Mouse (Mus musculus): ENCODE measurements around the gene Acyp1. TPM values are rescaled to one million over a fixed set of nuclear protein-coding genes. Genes with fewer than 3 reads are reported as not detected.

Gene Acyp1
- 0.88 and 1.3 TPM in 2 replicates for polyA plus RNA-seq (2012; rRNA removed)

DNA sequence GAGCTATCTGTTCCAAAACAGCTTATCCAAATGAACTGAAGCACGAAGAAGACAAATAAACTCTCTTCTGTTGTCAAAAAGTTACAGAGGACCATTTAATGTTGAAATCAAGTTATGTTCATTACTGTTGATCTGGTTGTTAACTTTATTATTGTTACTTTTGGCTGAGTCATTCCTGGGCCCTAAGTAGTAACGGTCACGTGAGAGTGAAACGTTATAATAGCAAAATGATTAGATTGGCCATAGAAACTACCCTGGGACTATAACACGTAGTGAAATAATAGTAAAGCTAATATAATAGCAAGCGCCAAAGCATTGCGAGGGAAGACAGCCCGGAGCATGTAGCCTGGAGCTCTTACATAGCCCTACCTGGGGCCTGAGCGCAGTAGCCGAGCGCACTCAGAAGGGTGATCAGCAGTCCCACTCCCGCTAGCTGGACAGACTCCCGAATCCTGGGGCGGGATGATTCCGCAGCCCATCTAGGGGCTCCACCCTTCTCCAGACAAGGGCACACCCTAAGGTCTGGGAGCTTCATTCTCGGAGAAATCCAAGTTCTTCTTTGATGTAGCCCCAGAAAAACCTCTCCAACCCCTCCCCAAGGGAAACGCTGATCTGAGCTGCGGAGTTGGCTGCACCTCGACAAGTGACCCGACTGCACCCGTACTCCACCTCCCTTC, at the start of gene Acyp1:
Gene Acyp1 (minus strand): TSS at position 630 of the 677 bp plus-strand sequence.

DNA sequence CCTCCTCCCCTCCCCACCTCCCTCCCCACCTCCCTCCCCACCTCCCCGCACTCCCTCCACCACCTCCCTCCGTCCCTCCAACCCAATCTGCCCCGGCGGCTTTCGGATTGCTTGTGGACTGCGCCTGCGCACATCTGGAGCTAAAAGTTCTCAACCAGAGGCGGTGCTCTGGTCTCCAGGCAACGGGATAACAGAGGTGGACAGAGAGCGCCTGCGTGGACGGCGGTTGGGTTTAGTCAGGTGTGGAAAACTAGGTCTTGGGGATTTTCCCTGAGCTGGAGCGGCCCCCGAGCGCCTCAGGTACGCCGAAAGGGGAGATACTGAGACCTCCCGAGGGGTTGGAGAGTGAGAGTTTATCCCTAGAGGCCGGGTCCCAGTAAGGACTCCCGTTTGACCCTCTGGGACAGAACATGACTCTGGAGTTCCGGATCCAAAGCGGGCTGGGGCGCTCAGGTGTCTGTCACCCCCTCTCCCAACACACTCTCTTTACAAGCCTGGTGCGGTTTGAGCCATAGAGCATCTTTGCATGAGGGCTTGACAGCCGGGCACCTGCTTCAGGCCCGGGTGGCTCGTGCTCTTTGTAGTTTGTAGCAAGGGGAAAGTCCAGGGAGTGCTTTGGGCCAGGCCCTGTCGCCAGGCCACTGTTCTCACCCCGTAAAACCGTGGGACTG, 383 bp upstream of the Acyp1 start, which contains the start of gene Zc2hc1c:
Gene Zc2hc1c (plus strand): TSS at position 106 of the 671 bp plus-strand sequence.

DNA sequence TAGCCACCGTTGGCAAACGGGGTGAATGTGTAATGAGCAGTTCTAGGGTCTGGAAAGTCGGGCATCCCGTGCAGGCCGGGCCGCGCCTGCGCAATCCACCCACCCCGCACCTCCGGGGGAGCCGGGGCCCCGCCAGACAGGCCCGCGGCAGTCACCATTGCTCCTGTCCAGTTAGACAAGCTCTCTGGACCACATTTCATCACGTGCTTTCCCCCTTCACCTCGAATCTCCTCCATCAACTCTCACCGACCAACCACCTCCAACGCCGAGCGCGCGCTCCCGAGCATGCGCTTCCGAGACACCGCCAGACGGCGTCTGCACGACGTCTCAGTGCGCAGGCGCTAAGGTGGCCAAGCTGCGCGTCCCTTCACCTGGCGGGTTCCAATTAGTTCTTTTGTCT, 17.9 kb downstream of the Acyp1 start, which contains the start of gene Mlh3:
Gene Mlh3 (minus strand): TSS at position 281 of the 400 bp plus-strand sequence.

Other genes with a start within 250 kb of the Acyp1 start
- 0.24 and 0.44 TPM in 2 replicates for gene Prox2, start 177.7 kb downstream of the Acyp1 start, polyA plus RNA-seq (2012; rRNA removed)
- gene Dlst, start 177.6 kb downstream of the Acyp1 start, polyA plus RNA-seq (2012; rRNA removed): 30.4 and 32.0 TPM in 2 replicates
- gene Rps6kl1, start 137.2 kb downstream of the Acyp1 start, polyA plus RNA-seq (2012; rRNA removed): 0.35 and 0.47 TPM in 2 replicates
- 0.54 and 1.4 TPM in 2 replicates for gene Pgf, start 110.6 kb downstream of the Acyp1 start, polyA plus RNA-seq (2012; rRNA removed)
- 43.4 and 58.5 TPM in 2 replicates for gene Eif2b2, start 69.0 kb downstream of the Acyp1 start, polyA plus RNA-seq (2012; rRNA removed)
- gene Mlh3, start 17.8 kb downstream of the Acyp1 start, polyA plus RNA-seq (2012; rRNA removed): 0.47 and 1.1 TPM in 2 replicates
- 0.12 and 0.14 TPM in 2 replicates for gene Zc2hc1c, start 153 bp upstream of the Acyp1 start, polyA plus RNA-seq (2012; rRNA removed)
- 6.2 and 6.3 TPM in 2 replicates for gene Nek9, start 50.9 kb upstream of the Acyp1 start, polyA plus RNA-seq (2012; rRNA removed)
- 190 and 255 TPM in 2 replicates for gene Tmed10, start 86.4 kb upstream of the Acyp1 start, polyA plus RNA-seq (2012; rRNA removed)
- 53.9 and 68.9 TPM in 2 replicates for gene Fos, start 185.5 kb upstream of the Acyp1 start, polyA plus RNA-seq (2012; rRNA removed)

Measured in stomach, adult 2 months (tissue).